Mouse (Mus musculus) kidney, postnatal 0 days (tissue): ENCODE measurements around the gene Dhx34. TPM values are rescaled to one million over a fixed set of nuclear protein-coding genes. Genes with fewer than 3 reads are reported as not detected.
"Not testable (repeated sequence)": the region's sequence is repeated elsewhere in the genome, so short reads cannot be mapped to it uniquely, and the experiment has no call there.

ENCODE experiments used
- ATAC-seq: fragments of 200-750 bp; cut with Nextera tagmentation; replicated peaks from 2 replicates; pipeline ENCODE4 v1.8.0; 2017; ENCODE audit warnings: low read depth, moderate number of reproducible peaks, moderate TSS enrichment, moderate library complexity; ENCODE audit not compliant: low FRiP score
- DNase-seq: peaks from one replicate; pipeline ENCODE4 v3.0.0-alpha.2; 2016; ENCODE audit warnings: low spot score
- H3K27ac ChIP-seq: fragments of 300-500 bp; sonication (generic); 2 replicates; pipeline ENCODE4 v1.5.1; 2014; ENCODE audit warnings: mild to moderate bottlenecking
- H3K27me3 ChIP-seq: fragments of 300-500 bp; sonication (generic); 2 replicates; pipeline ENCODE4 v1.6.1; 2014; ENCODE audit warnings: low read length, mixed read lengths; ENCODE audit not compliant: insufficient read depth
- H3K36me3 ChIP-seq: fragments of 300-500 bp; sonication (generic); 2 replicates; pipeline ENCODE4 v1.6.1; 2014; ENCODE audit warnings: low read length, mixed read lengths; ENCODE audit not compliant: insufficient read depth
- H3K4me1 ChIP-seq: fragments of 300-500 bp; sonication (generic); replicated peaks from 2 replicates; pipeline ENCODE4 v1.6.1; 2014; ENCODE audit warnings: antibody characterized with exemption, low read length, mixed read lengths; ENCODE audit not compliant: insufficient read depth
- H3K4me2 ChIP-seq: fragments of 300-500 bp; sonication (generic); 2 replicates; pipeline ENCODE4 v1.6.1; 2014; ENCODE audit warnings: mild to moderate bottlenecking, low read length, moderate library complexity, mixed read lengths
- H3K4me3 ChIP-seq: fragments of 300-500 bp; sonication (generic); replicated peaks from 2 replicates; pipeline ENCODE4 v1.5.1; 2014; ENCODE audit warnings: low read depth, low read length
- H3K9ac ChIP-seq: fragments of 300-500 bp; sonication (generic); 2 replicates; pipeline ENCODE4 v1.6.1; 2014; ENCODE audit warnings: low read depth, low read length
- H3K9me3 ChIP-seq: fragments of 300-500 bp; sonication (generic); replicated peaks from 2 replicates; pipeline ENCODE4 v1.6.1; 2016; ENCODE audit warnings: low read length, inconsistent platforms, mixed read lengths
- CTCF ChIP-seq: IDR thresholded peaks from 2 replicates; pipeline ENCODE4 v1.5.1; 2016; ENCODE audit warnings: antibody characterized with exemption, low read depth, mild to moderate bottlenecking, moderate library complexity
- WGBS: fragments of 180-500 bp; shearing (Covaris S2); extraction: QIAGEN DNeasy Blood & Tissue Kit; methylation state at CpG from one replicate; pipeline ENCODE4 v1.1.7; 2014; 5-methylcytosine and 5-hydroxymethylcytosine counted together
- polyA plus RNA-seq: library from polyadenylated mRNA; unstranded; fragments of >200 nt; fragmentation: Nextera tagmentation; extraction: Ambion mirVana; gene quantifications from 2 replicates; pipeline ENCODE4 v1.2.1, GENCODE M21; 2015

The Dhx34 gene
- polyA plus RNA-seq, 1 experiment from 2014 or later = 11.6 TPM

- Histone ChIP-seq H3K9ac (no peak overlapping the region), H3K27ac (no peak overlapping the region), H3K27me3 (no peaks in the 10 kb centered on the region), H3K4me2 (no peak overlapping the region), H3K9me3 (no peaks in the 10 kb centered on the region), H3K36me3 (no peaks in the 10 kb centered on the region), H3K4me3 (no peak overlapping the region), H3K4me1 (no peaks in the 10 kb centered on the region)
- ATAC-seq (no peak), DNase-seq (no peak)
- no peak for TF ChIP-seq CTCF
- 69% methylated on average over 1 of the region's 1 CpGs for WGBS
Observed at GRCm38 (mm10) chr7:16261097-16261496, 39.3 kb upstream of the Dhx34 start.

- Histone ChIP-seq H3K4me3 (no peak within 1 kb of the TSS), H3K9me3 (no peaks in the 10 kb centered on the region)
- WGBS = 83% methylated on average over 5 of the region's 5 CpGs
Observed at GRCm38 (mm10) chr7:16259110-16259590, 37.3 kb upstream of the Dhx34 start, which contains the start of gene C5ar1. TSS of gene C5ar1 (minus strand) at chr7:16259540.

DNA sequence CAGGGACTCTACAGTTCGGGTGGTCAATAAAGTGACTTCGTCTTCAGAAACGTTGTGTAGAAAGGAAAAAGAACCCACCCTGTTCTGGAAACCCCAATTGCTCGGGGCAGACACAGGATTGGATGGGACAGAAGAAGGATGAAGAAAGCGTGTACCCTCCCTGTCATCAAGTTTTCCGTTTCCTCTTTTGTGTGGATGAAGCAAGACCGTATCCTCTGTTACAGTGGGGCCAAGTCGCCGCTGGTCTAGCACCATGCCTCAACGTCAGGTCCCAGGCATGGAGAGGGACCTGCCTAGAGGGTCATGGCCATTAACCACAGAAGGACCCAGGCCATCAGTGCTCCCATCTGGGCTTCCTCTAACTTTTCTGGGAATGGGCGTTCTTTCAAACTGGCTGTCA, 36.0 kb upstream of the Dhx34 start:
- no peaks in the 10 kb centered on the region for H3K4me1 ChIP-seq
- WGBS = 85% methylated on average over 11 of the region's 11 CpGs
- ATAC-seq (no peak), DNase-seq (no peak)
- H3K27me3 ChIP-seq = no peaks in the 10 kb centered on the region
- no peak overlapping the region for H3K4me3 ChIP-seq
- no peaks in the 10 kb centered on the region for H3K36me3 ChIP-seq
- no peaks in the 10 kb centered on the region for H3K9me3 ChIP-seq
- H3K9ac ChIP-seq = no peak overlapping the region
- H3K4me2 ChIP-seq = no peak overlapping the region
- TF ChIP-seq CTCF = no peak
- no peak overlapping the region for H3K27ac ChIP-seq

More at GRCm38 (mm10) chr7:16259110-16259590, 37.3 kb upstream of the Dhx34 start, which contains the start of gene C5ar1:
- no peak for DNase-seq
- Histone ChIP-seq H3K9ac (no peak within 1 kb of the TSS), H3K27ac (no peak within 1 kb of the TSS), H3K36me3 (no peaks in the 10 kb centered on the region), H3K4me1 (no peaks in the 10 kb centered on the region), H3K4me2 (no peak within 1 kb of the TSS), H3K27me3 (no peaks in the 10 kb centered on the region)
- no peak for TF ChIP-seq CTCF
- no peak for ATAC-seq

DNA sequence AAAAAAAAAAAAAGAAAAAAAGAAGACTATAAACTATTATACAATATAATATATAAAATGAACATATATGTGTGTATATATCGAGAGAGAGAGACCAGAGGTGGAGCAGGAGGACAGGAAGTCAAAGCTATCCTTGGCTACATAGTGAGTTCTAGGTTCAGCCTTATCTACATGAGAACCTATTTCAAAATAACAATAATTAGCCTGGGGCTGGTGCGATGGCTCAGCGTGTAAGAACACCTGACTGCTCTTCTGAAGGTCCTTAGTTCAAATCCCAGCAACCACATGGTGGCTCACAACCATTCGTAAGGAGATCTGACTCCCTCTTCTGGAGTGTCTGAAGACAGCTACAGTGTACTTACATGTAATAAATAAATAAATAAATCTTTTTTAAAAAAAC, 34.1 kb upstream of the Dhx34 start:
- WGBS = 78% methylated on average over 4 of the region's 4 CpGs
- not testable (repeated sequence) for ATAC-seq, H3K4me3 ChIP-seq, DNase-seq, H3K4me2 ChIP-seq, H3K27ac ChIP-seq, H3K9me3 ChIP-seq, H3K9ac ChIP-seq, H3K36me3 ChIP-seq, H3K4me1 ChIP-seq, H3K27me3 ChIP-seq

DNA sequence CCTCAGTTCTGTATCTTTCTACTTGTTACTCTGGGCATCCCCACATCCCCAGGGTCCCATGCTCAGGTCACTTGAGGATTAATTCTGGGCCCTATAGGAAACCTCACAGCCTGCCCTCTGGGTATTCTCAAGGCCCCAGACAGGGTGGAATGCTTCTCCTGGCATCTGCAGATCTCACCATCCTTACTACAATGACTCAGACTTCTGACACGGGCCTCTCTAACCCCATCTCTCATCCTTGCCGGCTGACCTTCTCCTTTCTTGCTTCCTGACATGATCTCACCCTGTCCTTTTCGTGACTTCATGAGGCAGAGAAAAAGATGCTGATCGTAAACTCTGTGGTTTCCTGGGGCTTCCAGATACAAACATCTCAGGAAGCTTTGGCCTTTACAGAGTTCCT, 32.4 kb upstream of the Dhx34 start:
- no peak overlapping the region for H3K4me3 ChIP-seq
- DNase-seq = no peak
- TF ChIP-seq CTCF = no peak
- 47% methylated on average over 4 of the region's 4 CpGs for WGBS
- no peak overlapping the region for H3K27ac ChIP-seq
- no peak overlapping the region for H3K4me2 ChIP-seq
- no peaks in the 10 kb centered on the region for H3K9me3 ChIP-seq
- H3K36me3 ChIP-seq = no peaks in the 10 kb centered on the region
- no peak for ATAC-seq
- H3K4me1 ChIP-seq = no peaks in the 10 kb centered on the region
- H3K27me3 ChIP-seq = no peaks in the 10 kb centered on the region
- H3K9ac ChIP-seq = no peak overlapping the region

DNA sequence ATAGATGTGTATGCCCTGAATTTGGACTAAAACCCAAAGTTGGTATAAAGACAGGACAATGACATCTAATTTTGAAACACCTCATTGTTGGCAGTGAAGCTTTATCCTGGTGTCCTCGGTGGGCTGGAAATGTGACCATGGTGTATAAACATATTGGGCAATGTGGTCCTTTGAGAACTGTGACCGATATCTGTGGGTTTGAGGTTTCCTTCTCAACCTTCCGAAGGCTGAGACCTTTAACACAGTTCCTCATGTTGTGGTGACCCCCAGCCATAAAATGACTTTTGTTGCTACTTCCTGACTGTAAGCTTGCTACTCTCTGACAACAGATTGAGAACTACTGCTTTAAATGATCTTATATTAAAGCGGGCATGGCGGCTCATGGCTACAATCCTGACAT, 28.9 kb upstream of the Dhx34 start:
- H3K36me3 ChIP-seq = no peaks in the 10 kb centered on the region
- no peak overlapping the region for H3K4me2 ChIP-seq
- 77% methylated on average over 5 of the region's 5 CpGs for WGBS
- no peaks in the 10 kb centered on the region for H3K27me3 ChIP-seq
- TF ChIP-seq CTCF = no peak
- ATAC-seq (no peak), DNase-seq (no peak)
- H3K9ac ChIP-seq = no peak overlapping the region
- H3K4me3 ChIP-seq = no peak overlapping the region
- H3K27ac ChIP-seq = no peak overlapping the region
- no peaks in the 10 kb centered on the region for H3K4me1 ChIP-seq
- no peaks in the 10 kb centered on the region for H3K9me3 ChIP-seq

DNA sequence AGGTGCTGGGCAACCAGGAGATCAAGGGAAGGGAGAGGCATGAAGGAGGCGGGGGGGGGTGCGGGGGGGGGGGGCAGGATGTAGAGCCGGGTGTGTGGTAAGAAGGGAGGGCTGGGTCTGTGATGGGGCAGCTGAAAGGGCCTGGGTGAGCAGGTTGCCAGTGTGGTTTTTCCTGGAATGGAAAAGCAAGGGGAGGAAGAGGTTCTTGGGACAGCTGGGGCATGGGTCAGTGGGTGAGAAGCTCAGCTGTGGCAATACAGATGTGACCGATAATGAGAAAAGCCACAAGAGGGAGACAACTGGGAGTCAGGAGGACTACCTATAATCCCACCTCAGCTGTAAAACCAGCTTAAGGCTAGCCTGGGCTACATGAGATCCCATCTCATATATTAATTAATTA, 24.1 kb upstream of the Dhx34 start:
- H3K4me2 ChIP-seq = no peak overlapping the region
- H3K27ac ChIP-seq = no peak overlapping the region
- no peaks in the 10 kb centered on the region for H3K27me3 ChIP-seq
- no peak for TF ChIP-seq CTCF
- no peak overlapping the region for H3K4me3 ChIP-seq
- no peaks in the 10 kb centered on the region for H3K36me3 ChIP-seq
- no peaks in the 10 kb centered on the region for H3K9me3 ChIP-seq
- H3K4me1 ChIP-seq = no peaks in the 10 kb centered on the region
- ATAC-seq (no peak), DNase-seq (no peak)
- no peak overlapping the region for H3K9ac ChIP-seq
- 35% methylated on average over 2 of the region's 4 CpGs for WGBS
